Mouse (Mus musculus) liver, embryonic 14.5 days (tissue): ENCODE measurements at regions not wholly inside any gene's neighbourhood (a gene's known extent, or its start where the extent isn't known, plus 50 kb on each side); places are given as distances from the start of the nearest gene placed in this dataset.

Experiments used
- ATAC-seq: fragments of 200-750 bp; cut with Nextera tagmentation; 2 replicates; pipeline ENCODE4 v1.8.0; 2017; ENCODE audit warnings: moderate number of reproducible peaks, mild to moderate bottlenecking, moderate library complexity; ENCODE audit not compliant: insufficient read depth
- DNase-seq, 3 experiments: peaks; one replicate each; pipeline ENCODE4 v3.0.0-alpha.2; 2012 to 2013; ENCODE audit warnings: low read depth in 3 of 3, low spot score in 3 of 3
- H3K27ac ChIP-seq: fragments of 300-500 bp; sonication (generic); 2 replicates; pipeline ENCODE4 v1.5.1; 2014; ENCODE audit warnings: moderate library complexity, mild to moderate bottlenecking, control low read depth, inconsistent platforms
- H3K27me3 ChIP-seq: fragments of 300-500 bp; sonication (generic); 2 replicates; pipeline ENCODE4 v1.6.1; 2014; ENCODE audit warnings: mild to moderate bottlenecking, low read length, moderate library complexity; ENCODE audit not compliant: control insufficient read depth, insufficient read depth
- H3K36me3 ChIP-seq: fragments of 300-500 bp; sonication (generic); replicated peaks from 2 replicates; pipeline ENCODE4 v1.6.1; 2014; ENCODE audit warnings: low read depth; ENCODE audit not compliant: control insufficient read depth, insufficient read depth
- H3K4me1 ChIP-seq, 2 experiments: fragments of 200-500 bp in 1 of 2; fragments of 300-500 bp in 1 of 2; sonication (generic) in 1 of 2; replicated peaks; 2 replicates each; pipeline ENCODE4 v1.6.1; 2012 to 2014; ENCODE audit warnings: antibody characterized with exemption in 1 of 2, inconsistent platforms in 1 of 2, low read length in 1 of 2; ENCODE audit not compliant: control insufficient read depth in 2 of 2, insufficient read depth in 2 of 2
- H3K4me2 ChIP-seq: fragments of 300-500 bp; sonication (generic); 2 replicates; pipeline ENCODE4 v1.6.1; 2014; ENCODE audit warnings: low read depth, mild to moderate bottlenecking, control low read depth, moderate library complexity
- H3K4me3 ChIP-seq, 2 experiments: fragments of 200-500 bp in 1 of 2; fragments of 300-500 bp in 1 of 2; sonication (generic) in 1 of 2; 2 replicates each; pipeline ENCODE4 v1.5.1; 2012 to 2014; ENCODE audit warnings: low read depth in 2 of 2, low read length in 2 of 2, mild to moderate bottlenecking in 2 of 2, control low read depth in 1 of 2, inconsistent platforms in 1 of 2, moderate library complexity in 1 of 2; ENCODE audit not compliant: insufficient read depth in 1 of 2
- H3K9ac ChIP-seq: fragments of 300-500 bp; sonication (generic); replicated peaks from 2 replicates; pipeline ENCODE4 v1.6.1; 2014; ENCODE audit warnings: mild to moderate bottlenecking, control low read depth, moderate library complexity
- H3K9me3 ChIP-seq: fragments of 300-500 bp; sonication (generic); 2 replicates; pipeline ENCODE4 v1.6.1; 2016; ENCODE audit warnings: low read length, mixed read lengths; ENCODE audit not compliant: control insufficient read depth
- CTCF ChIP-seq: IDR thresholded peaks from 2 replicates; pipeline ENCODE4 v1.5.1; 2016; ENCODE audit warnings: antibody characterized with exemption, low read depth, control low read depth
- EP300 ChIP-seq: IDR thresholded peaks from 2 replicates; pipeline ENCODE4 v1.6.1; 2016; ENCODE audit warnings: antibody characterized with exemption, low read depth
- WGBS: fragments of 180-500 bp; shearing (Covaris S2); extraction: QIAGEN DNeasy Blood & Tissue Kit; methylation state at CpG from one replicate; pipeline ENCODE4 v1.1.7; 2014; ENCODE audit not compliant: insufficient replicate concordance; 5-methylcytosine and 5-hydroxymethylcytosine counted together

DNA sequence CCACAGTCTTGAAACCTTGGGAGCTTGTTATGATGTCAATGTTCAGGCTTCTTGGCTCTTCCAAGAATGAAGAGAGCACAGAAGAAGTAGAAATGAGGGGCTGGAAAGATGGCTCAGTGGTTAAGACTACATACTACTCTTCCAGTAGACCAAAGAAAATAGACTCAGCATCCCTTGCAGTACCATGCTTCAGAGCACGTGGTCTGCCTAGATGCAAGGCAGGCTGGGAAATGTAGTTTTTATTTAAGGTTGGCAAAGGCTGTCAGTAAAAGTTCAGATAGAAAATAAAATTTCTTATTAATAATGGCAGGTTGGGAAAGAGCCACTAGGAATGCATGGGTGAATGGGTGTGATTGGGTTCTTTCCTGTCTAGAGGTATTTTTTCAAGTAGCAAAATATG, 267.8 kb downstream of the Rps24 start:
- no peak for TF ChIP-seq EP300
- TF ChIP-seq CTCF, result no peak
- no peaks in the 10 kb centered on the region for H3K36me3 ChIP-seq
- WGBS, result 20% methylated on average over 1 of the region's 1 CpGs
- H3K9me3 ChIP-seq, result no peaks in the 10 kb centered on the region
- no peaks in the 10 kb centered on the region for H3K27me3 ChIP-seq
- H3K4me3 ChIP-seq, result no peak overlapping the region
- DNase-seq, result no peak
- no peak overlapping the region for H3K4me2 ChIP-seq
- no peak overlapping the region for H3K27ac ChIP-seq
- no peak overlapping the region for H3K9ac ChIP-seq
- no peak for ATAC-seq
- no peaks in the 10 kb centered on the region for H3K4me1 ChIP-seq

- WGBS, result 71% methylated on average over 12 of the region's 12 CpGs
- Histone ChIP-seq H3K4me3 (no peak overlapping the region), H3K4me1 (no peaks in the 10 kb centered on the region), H3K4me2 (no peak overlapping the region), H3K36me3 (no peaks in the 10 kb centered on the region), H3K27ac (no peak overlapping the region), H3K9ac (no peak overlapping the region), H3K27me3 (no peaks in the 10 kb centered on the region), H3K9me3 (no peaks in the 10 kb centered on the region)
- TF ChIP-seq EP300 (no peak), CTCF (no peak)
- no peak for DNase-seq
- ATAC-seq, result no peak
These were observed 268.6 kb downstream of the Rps24 start for GRCm38 (mm10) chr14:24755426-24756117.

GRCm38 (mm10) chr14:24757302-24757701, 270.4 kb downstream of the Rps24 start:
- no peaks in the 10 kb centered on the region for H3K27me3 ChIP-seq
- H3K9me3 ChIP-seq, result no peaks in the 10 kb centered on the region
- WGBS, result 71% methylated on average over 1 of the region's 1 CpGs
- H3K36me3 ChIP-seq, result no peaks in the 10 kb centered on the region
- DNase-seq (no peak), ATAC-seq (no peak)
- H3K4me3 ChIP-seq, result no peak overlapping the region
- TF ChIP-seq CTCF (no peak), EP300 (no peak)
- no peak overlapping the region for H3K9ac ChIP-seq
- no peaks in the 10 kb centered on the region for H3K4me1 ChIP-seq
- H3K27ac ChIP-seq, result no peak overlapping the region
- H3K4me2 ChIP-seq, result no peak overlapping the region

- H3K4me3 ChIP-seq, result no peak overlapping the region
- no peak for ATAC-seq
- DNase-seq, result no peak
- H3K36me3 ChIP-seq, result no peaks in the 10 kb centered on the region
- no peak overlapping the region for H3K9ac ChIP-seq
- TF ChIP-seq EP300 (no peak), CTCF (no peak)
- WGBS, result 11% methylated on average over 1 of the region's 1 CpGs
- H3K27ac ChIP-seq, result no peak overlapping the region
- no peaks in the 10 kb centered on the region for H3K9me3 ChIP-seq
- H3K4me1 ChIP-seq, result no peaks in the 10 kb centered on the region
- no peak overlapping the region for H3K4me2 ChIP-seq
- no peaks in the 10 kb centered on the region for H3K27me3 ChIP-seq
These were observed 270.9 kb downstream of the Rps24 start for GRCm38 (mm10) chr14:24757843-24758242.

GRCm38 (mm10) chr14:24760926-24761325, 274.0 kb downstream of the Rps24 start:
- Histone ChIP-seq H3K4me1 (no peaks in the 10 kb centered on the region), H3K36me3 (no peaks in the 10 kb centered on the region), H3K4me2 (no peak overlapping the region), H3K9ac (no peak overlapping the region), H3K27ac (no peak overlapping the region), H3K27me3 (no peaks in the 10 kb centered on the region), H3K4me3 (no peak overlapping the region), H3K9me3 (no peaks in the 10 kb centered on the region)
- ATAC-seq (no peak), DNase-seq (no peak)
- TF ChIP-seq CTCF (no peak), EP300 (no peak)
- WGBS, result 40% methylated on average over 1 of the region's 1 CpGs
